Mouse (Mus musculus) CH12.LX (cell line): ENCODE results near the gene Ldhal6b. TPM values are rescaled to one million over a fixed set of nuclear protein-coding genes. Genes with fewer than 3 reads are reported as not detected.
"Not testable (repeated sequence)": the region's sequence is repeated elsewhere in the genome, so short reads cannot be mapped to it uniquely, and the experiment has no call there.

ENCODE experiments used
- DNase-seq: peaks from one replicate; pipeline ENCODE4 v3.0.0-alpha.2; 2013; ENCODE audit errors: extremely low read depth
- H3K27ac ChIP-seq: 2 replicates; pipeline ENCODE4 v1.5.1; 2012; ENCODE audit warnings: low read depth, mild to moderate bottlenecking, control low read depth, moderate library complexity; ENCODE audit not compliant: insufficient read depth
- H3K27me3 ChIP-seq: replicated peaks from 2 replicates; pipeline ENCODE3; 2012; ENCODE audit warnings: inconsistent platforms
- H3K36me3 ChIP-seq, 2 experiments: replicated peaks in 1 of 2; 2 replicates each; pipeline versions ENCODE3 to v1.6.1; 2012; ENCODE audit warnings: inconsistent platforms in 1 of 2, low read length in 1 of 2, mild to moderate bottlenecking in 1 of 2, mixed read lengths in 1 of 2, moderate library complexity in 1 of 2; ENCODE audit not compliant: control insufficient read depth in 1 of 2, insufficient read depth in 1 of 2
- H3K4me1 ChIP-seq, 2 experiments: 2 replicates each; pipeline ENCODE4 v1.6.1; 2012; ENCODE audit warnings: inconsistent platforms in 1 of 2, moderate library complexity in 1 of 2; ENCODE audit not compliant: insufficient read depth in 2 of 2, control insufficient read depth in 1 of 2
- H3K4me2 ChIP-seq: 2 replicates; pipeline ENCODE4 v1.6.1; 2012; ENCODE audit warnings: low read depth, mild to moderate bottlenecking, control low read depth; ENCODE audit not compliant: poor library complexity, insufficient read depth, severe bottlenecking
- H3K4me3 ChIP-seq, 3 experiments: fragments of 150-350 bp in 1 of 3; sonication (generic) in 1 of 3; replicated peaks in 1 of 3; 2 replicates each; pipeline versions ENCODE3 to v1.5.1; 2011 to 2012; ENCODE audit warnings: low read depth in 2 of 3, low read length in 2 of 3, mild to moderate bottlenecking in 2 of 3, moderate library complexity in 2 of 3, control low read depth in 1 of 3, improper control_type of control experiment in 1 of 3, inconsistent platforms in 1 of 3, mixed read lengths in 1 of 3; ENCODE audit not compliant: poor library complexity in 1 of 3
- H3K79me2 ChIP-seq: replicated peaks from 2 replicates; pipeline ENCODE4 v1.6.1; 2012; ENCODE audit warnings: mild to moderate bottlenecking, moderate library complexity; ENCODE audit not compliant: control insufficient read depth, poor library complexity, insufficient read depth, severe bottlenecking; ENCODE audit errors: extremely low read depth
- H3K9ac ChIP-seq: 2 replicates; pipeline ENCODE4 v1.6.1; 2012; ENCODE audit warnings: low read depth, mild to moderate bottlenecking, control low read depth, moderate library complexity; ENCODE audit not compliant: insufficient read depth
- H3K9me3 ChIP-seq: replicated peaks from 2 replicates; pipeline ENCODE3; 2012; ENCODE audit warnings: low read length, inconsistent platforms, mixed read lengths
- BHLHE40 ChIP-seq: IDR thresholded peaks from 2 replicates; pipeline ENCODE4 v1.6.1; 2011; ENCODE audit warnings: mild to moderate bottlenecking, low read depth, low read length, improper control_type of control experiment
- CHD2 ChIP-seq: IDR thresholded peaks from 2 replicates; pipeline ENCODE4 v1.6.1; 2011; ENCODE audit warnings: low read length, improper control_type of control experiment
- EP300 ChIP-seq: IDR thresholded peaks from 2 replicates; pipeline ENCODE4 v1.6.1; 2011; ENCODE audit warnings: low read length, improper control_type of control experiment
- ETS1 ChIP-seq: conservative IDR thresholded peaks from 2 replicates; pipeline ENCODE4 v1.6.1; 2012; ENCODE audit warnings: low read depth, mild to moderate bottlenecking, inconsistent platforms, low read length, improper control_type of control experiment, moderate library complexity
- GABPA ChIP-seq: IDR thresholded peaks from 2 replicates; pipeline ENCODE4 v1.6.1; 2012; ENCODE audit warnings: low read depth, low read length, improper control_type of control experiment, inconsistent platforms; ENCODE audit not compliant: insufficient replicate concordance
- IRF4 ChIP-seq: IDR thresholded peaks from 2 replicates; pipeline ENCODE4 v1.6.1; 2014; ENCODE audit warnings: low read depth, mild to moderate bottlenecking, inconsistent platforms, low read length, improper control_type of control experiment
- JUND ChIP-seq: conservative IDR thresholded peaks from 2 replicates; pipeline ENCODE4 v1.6.1; 2011; ENCODE audit warnings: low read depth, low read length, improper control_type of control experiment
- KAT2A ChIP-seq: IDR thresholded peaks from 2 replicates; pipeline ENCODE4 v1.6.1; 2012; ENCODE audit warnings: low read length, improper control_type of control experiment, inconsistent platforms; ENCODE audit not compliant: insufficient replicate concordance
- MAFK ChIP-seq: IDR thresholded peaks from 2 replicates; pipeline ENCODE4 v1.6.1; 2011; ENCODE audit warnings: low read length, improper control_type of control experiment; ENCODE audit not compliant: insufficient replicate concordance
- MAX ChIP-seq: IDR thresholded peaks from 2 replicates; pipeline ENCODE4 v1.6.1; 2011; ENCODE audit warnings: low read length, improper control_type of control experiment
- MXI1 ChIP-seq: IDR thresholded peaks from 2 replicates; pipeline ENCODE4 v1.6.1; 2011; ENCODE audit warnings: mild to moderate bottlenecking, low read depth, low read length, improper control_type of control experiment
- NRF1 ChIP-seq: IDR thresholded peaks from 2 replicates; pipeline ENCODE4 v1.6.1; 2014; ENCODE audit warnings: low read depth, mild to moderate bottlenecking, inconsistent platforms, low read length, improper control_type of control experiment, moderate library complexity
- PAX5 ChIP-seq: IDR thresholded peaks from 2 replicates; pipeline ENCODE4 v1.6.1; 2012; ENCODE audit warnings: low read length, inconsistent platforms, mixed read lengths
- POLR2A ChIP-seq: IDR thresholded peaks from 2 replicates; pipeline ENCODE4 v1.6.1; 2011; ENCODE audit warnings: low read depth, mild to moderate bottlenecking, improper control_type of control experiment, low read length
- POLR2AphosphoS2 ChIP-seq: IDR thresholded peaks from 2 replicates; pipeline ENCODE4 v1.6.1; 2011; ENCODE audit warnings: low read depth, low read length, improper control_type of control experiment
- RAD21 ChIP-seq: IDR thresholded peaks from 2 replicates; pipeline ENCODE4 v1.6.1; 2011; ENCODE audit warnings: low read depth, mild to moderate bottlenecking, low read length, improper control_type of control experiment, moderate library complexity
- RCOR1 ChIP-seq: conservative IDR thresholded peaks from 2 replicates; pipeline ENCODE4 v1.6.1; 2012; ENCODE audit warnings: low read depth, mild to moderate bottlenecking, inconsistent platforms, low read length, improper control_type of control experiment
- TCF12 ChIP-seq: IDR thresholded peaks from 2 replicates; pipeline ENCODE4 v1.6.1; 2014; ENCODE audit warnings: low read depth, mild to moderate bottlenecking, inconsistent platforms, low read length, improper control_type of control experiment
- UBTF ChIP-seq: IDR thresholded peaks from 2 replicates; pipeline ENCODE4 v1.6.1; 2012; ENCODE audit warnings: low read depth, mild to moderate bottlenecking, inconsistent platforms, low read length, improper control_type of control experiment, moderate library complexity
- USF2 ChIP-seq: conservative IDR thresholded peaks from 2 replicates; pipeline ENCODE4 v1.6.1; 2011; ENCODE audit warnings: low read depth, low read length, improper control_type of control experiment
- ZC3H11A ChIP-seq: IDR thresholded peaks from 2 replicates; pipeline ENCODE4 v1.6.1; 2012; ENCODE audit warnings: low read depth, mild to moderate bottlenecking, inconsistent platforms, low read length, improper control_type of control experiment
- ZMIZ1 ChIP-seq: IDR thresholded peaks from 2 replicates; pipeline ENCODE4 v1.6.1; 2012; ENCODE audit warnings: low read depth, mild to moderate bottlenecking, inconsistent platforms, low read length, improper control_type of control experiment
- dilution Hi-C: fragments of 300-500 bp; cut with MboI; formaldehyde crosslinking; loops from 2 replicates; pipeline ENCODE4 v1.14.3; 2020; ENCODE audit warnings: low sequenced_read_pairs; ENCODE audit not compliant: extremely low pct_unique_long_range_greater_than_20kb, extremely low pct_ligation_motif_present
- in situ Hi-C: fragments of 300-500 bp; cut with MboI; formaldehyde crosslinking; loops from 3 replicates; pipeline ENCODE4 v1.14.3; 2019; ENCODE audit warnings: low sequenced_read_pairs, low pct_ligation_motif_present, low pct_unique_long_range_greater_than_20kb, mixed read lengths
- polyA plus RNA-seq: library from polyadenylated mRNA; unstranded; fragments of >175 nt; gene quantifications from 2 replicates; pipeline ENCODE4 v1.2.1, GENCODE M21; 2012; ENCODE audit warnings: low read depth; ENCODE audit not compliant: insufficient read length
- total RNA-seq, 2 experiments: library from RNA; depleted of rRNA; stranded (reverse); fragments of 300-350 nt in 1 of 2; fragments of >200 nt in 1 of 2; gene quantifications; 2 replicates each; pipeline ENCODE4 v1.2.3; 2012 to 2014

Gene Ldhal6b
- total and polyA plus RNA-seq, 3 experiments = 0.15 to 0.25 TPM; not detected in 1

GRCm38 (mm10) chr17:5443260-5443659 lies 24.7 kb upstream of the Ldhal6b start:
- peaks cover 3 to 23% of the 10 kb centered on the region in 2 experiments; a peak in 3 of 4 replicates for H3K4me1 ChIP-seq
- DNase-seq = no peak
- H3K27me3 ChIP-seq = peaks cover 11% of the 10 kb centered on the region
- H3K9ac ChIP-seq = no peak overlapping the region
- TF ChIP-seq ETS1 = no peak
- no peak for TF ChIP-seq NRF1
- TF ChIP-seq JUND = no peak
- TF ChIP-seq, all 38 proteins: peak for 0
- Histone ChIP-seq H3K79me2 (peaks cover 6% of the 10 kb centered on the region; the same call in 1 of the 2 replicates), H3K4me2 (no peak overlapping the region), H3K36me3 (peaks cover 0 to 6% of the 10 kb centered on the region in 2 experiments), H3K9me3 (peaks cover 3% of the 10 kb centered on the region), H3K27ac (no peak overlapping the region), H3K4me3 (no peak overlapping the region)
- in situ Hi-C loops = loop anchor here (25.0 kb wide), 2 partner anchors 469 to 569 kb away; no protein-coding TSS in a partner anchor
- dilution Hi-C loops = no loop called here

- H3K27me3 ChIP-seq, H3K79me2 ChIP-seq, H3K4me2 ChIP-seq, H3K9me3 ChIP-seq, H3K9ac ChIP-seq, dilution Hi-C loops, H3K27ac ChIP-seq, H3K4me3 ChIP-seq: not testable (repeated sequence)
- in situ Hi-C loops = loop anchor here (25.0 kb wide), 2 partner anchors 470 to 570 kb away; no protein-coding TSS in a partner anchor
- DNase-seq = peak; percentile 13
- H3K36me3 ChIP-seq = peaks cover 7 to 14% of the 10 kb centered on the region in 2 experiments
- peak; percentile 26; the same call in 1 of the 2 replicates for TF ChIP-seq EP300
- TF ChIP-seq TCF12 = 0 out of 2 replicates have a peak, but pooled peaks have one; percentile 26
- TF ChIP-seq, all 38 proteins: peak for 2; not testable (repeated sequence) for 36
- H3K4me1 ChIP-seq = peaks cover 3 to 31% of the 10 kb centered on the region in 2 experiments; a peak in 3 of 4 replicates
These were observed 23.8 kb upstream of the Ldhal6b start for GRCm38 (mm10) chr17:5442403-5442802.

- Histone ChIP-seq H3K4me1 (peaks cover 3 to 31% of the 10 kb centered on the region in 2 experiments; a peak in 3 of 4 replicates), H3K4me2 (peak within 1 kb of the TSS; percentile 100), H3K9me3 (peaks cover 3% of the 10 kb centered on the region), H3K27me3 (peaks cover 3% of the 10 kb centered on the region), H3K4me3 (peak within 1 kb of the TSS; percentile 72 to 91 (median 72)), H3K36me3 (peaks cover 10 to 26% of the 10 kb centered on the region in 2 experiments), H3K79me2 (peaks cover 9% of the 10 kb centered on the region; the same call in 1 of the 2 replicates), H3K9ac (peak within 1 kb of the TSS; percentile 95), H3K27ac (no peak within 1 kb of the TSS)
- in situ Hi-C loops = loop anchor here (25.0 kb wide), 2 partner anchors 472 to 572 kb away; no protein-coding TSS in a partner anchor
- dilution Hi-C loops = no loop called here
- peak; percentile 90 for DNase-seq
- TF ChIP-seq JUND = peak; percentile 56; the same call in 1 of the 2 replicates
- TF ChIP-seq TCF12 = peak; percentile 87
- peak; percentile 75 for TF ChIP-seq ZC3H11A
- 0 out of 2 replicates have a peak, but pooled peaks have one; percentile 70 for TF ChIP-seq UBTF
- no peak; the same call in 1 of the 2 replicates for TF ChIP-seq USF2
- TF ChIP-seq MAFK = no peak
- TF ChIP-seq RCOR1 = peak; percentile 67; the same call in 1 of the 2 replicates
- TF ChIP-seq GABPA = no peak; the same call in 1 of the 2 replicates
- peak; percentile 80 for TF ChIP-seq MXI1
- TF ChIP-seq PAX5 = no peak
- peak; percentile 48; the same call in 1 of the 2 replicates for TF ChIP-seq CHD2
- TF ChIP-seq IRF4 = peak; percentile 92
- TF ChIP-seq RAD21 = peak; percentile 92
- peak; percentile 77; the same call in 1 of the 2 replicates for TF ChIP-seq KAT2A
- TF ChIP-seq POLR2AphosphoS2 = no peak
- no peak for TF ChIP-seq BHLHE40
- TF ChIP-seq POLR2A = peak; percentile 94
- TF ChIP-seq MAX = peak; percentile 66
- peak; percentile 81; the same call in 1 of the 2 replicates for TF ChIP-seq ZMIZ1
These were observed 21.8 kb upstream of the Ldhal6b start, which contains the start of gene Tmem242 for GRCm38 (mm10) chr17:5440159-5440971. Tmem242 (minus strand) TSS chr17:5440259.
